Mouse (Mus musculus) kidney, postnatal 0 days (tissue): ENCODE measurements around the gene Gm8882. TPM values are rescaled to one million over a fixed set of nuclear protein-coding genes. Genes with fewer than 3 reads are reported as not detected.
"Not testable (repeated sequence)": the region's sequence is repeated elsewhere in the genome, so short reads cannot be mapped to it uniquely, and the experiment has no call there.

ENCODE experiments used
- ATAC-seq: fragments of 200-750 bp; cut with Nextera tagmentation; replicated peaks from 2 replicates; pipeline ENCODE4 v1.8.0; 2017; ENCODE audit warnings: low read depth, moderate number of reproducible peaks, moderate TSS enrichment, moderate library complexity; ENCODE audit not compliant: low FRiP score
- DNase-seq: peaks from one replicate; pipeline ENCODE4 v3.0.0-alpha.2; 2016; ENCODE audit warnings: low spot score
- H3K27ac ChIP-seq: fragments of 300-500 bp; sonication (generic); 2 replicates; pipeline ENCODE4 v1.5.1; 2014; ENCODE audit warnings: mild to moderate bottlenecking
- H3K27me3 ChIP-seq: fragments of 300-500 bp; sonication (generic); 2 replicates; pipeline ENCODE4 v1.6.1; 2014; ENCODE audit warnings: low read length, mixed read lengths; ENCODE audit not compliant: insufficient read depth
- H3K36me3 ChIP-seq: fragments of 300-500 bp; sonication (generic); 2 replicates; pipeline ENCODE4 v1.6.1; 2014; ENCODE audit warnings: low read length, mixed read lengths; ENCODE audit not compliant: insufficient read depth
- H3K4me1 ChIP-seq: fragments of 300-500 bp; sonication (generic); replicated peaks from 2 replicates; pipeline ENCODE4 v1.6.1; 2014; ENCODE audit warnings: antibody characterized with exemption, low read length, mixed read lengths; ENCODE audit not compliant: insufficient read depth
- H3K4me2 ChIP-seq: fragments of 300-500 bp; sonication (generic); 2 replicates; pipeline ENCODE4 v1.6.1; 2014; ENCODE audit warnings: mild to moderate bottlenecking, low read length, moderate library complexity, mixed read lengths
- H3K4me3 ChIP-seq: fragments of 300-500 bp; sonication (generic); replicated peaks from 2 replicates; pipeline ENCODE4 v1.5.1; 2014; ENCODE audit warnings: low read depth, low read length
- H3K9ac ChIP-seq: fragments of 300-500 bp; sonication (generic); 2 replicates; pipeline ENCODE4 v1.6.1; 2014; ENCODE audit warnings: low read depth, low read length
- H3K9me3 ChIP-seq: fragments of 300-500 bp; sonication (generic); replicated peaks from 2 replicates; pipeline ENCODE4 v1.6.1; 2016; ENCODE audit warnings: low read length, inconsistent platforms, mixed read lengths
- WGBS: fragments of 180-500 bp; shearing (Covaris S2); extraction: QIAGEN DNeasy Blood & Tissue Kit; methylation state at CpG from one replicate; pipeline ENCODE4 v1.1.7; 2014; 5-methylcytosine and 5-hydroxymethylcytosine counted together
- polyA plus RNA-seq: library from polyadenylated mRNA; unstranded; fragments of >200 nt; fragmentation: Nextera tagmentation; extraction: Ambion mirVana; gene quantifications from 2 replicates; pipeline ENCODE4 v1.2.1, GENCODE M21; 2015

The Gm8882 gene
- polyA plus RNA-seq = not detected in 2 replicates

GRCm38 (mm10) chr6:132364034-132364433 lies at the start of gene Gm8882:
Gene Gm8882, minus strand, starts transcription at chr6:132364134.
- not testable (repeated sequence) for H3K27me3 ChIP-seq, H3K4me2 ChIP-seq, ATAC-seq, H3K9me3 ChIP-seq, H3K4me3 ChIP-seq, H3K36me3 ChIP-seq, H3K9ac ChIP-seq, DNase-seq, H3K4me1 ChIP-seq, H3K27ac ChIP-seq
- WGBS = 66% methylated on average over 1 of the region's 1 CpGs

- not testable (repeated sequence) for H3K27ac ChIP-seq
Measured at GRCm38 (mm10) chr6:132314657-132315056, 49.3 kb downstream of the Gm8882 start, which contains the start of gene Prpmp5. Gene Prpmp5, minus strand, starts transcription at chr6:132314757.

More at GRCm38 (mm10) chr6:132314657-132315056, 49.3 kb downstream of the Gm8882 start, which contains the start of gene Prpmp5:
- H3K27me3 ChIP-seq, H3K9ac ChIP-seq, DNase-seq, ATAC-seq, H3K36me3 ChIP-seq, H3K4me3 ChIP-seq, H3K9me3 ChIP-seq, H3K4me2 ChIP-seq, H3K4me1 ChIP-seq: not testable (repeated sequence)

Other genes starting within 250 kb of the Gm8882 start
- not detected in 2 replicates for gene Prb1, start 153.6 kb downstream of the Gm8882 start, polyA plus RNA-seq
- gene Prpmp5, start 49.4 kb downstream of the Gm8882 start, polyA plus RNA-seq = not detected in 2 replicates
- not detected in 2 replicates for gene Prh1, start 205.7 kb upstream of the Gm8882 start, polyA plus RNA-seq
- not detected in 2 replicates for gene Prp2, start 231.8 kb upstream of the Gm8882 start, polyA plus RNA-seq